8 mouse cellular contexts compared by ENCODE assay signal in genomic region chr12:117107143-117107616, GRCm38 (mm10).
DNase-seq lines count a peak whose midpoint lies in the region; ATAC-seq lines count a peak whose summit lies in the region.
"Had no signal": no experiment of that assay in that cellular context is flagged by ENCODE, and none has a peak within 500 bp of the region (broad histone marks: within the 10 kb centered on the region; RNA-seq: fewer than 3 reads in every experiment).

No protein-coding gene starts in this region.

- H3K4me1 ChIP-seq in forebrain, embryonic 14.5 days (ENCODE audit: control insufficient read depth, insufficient read depth, low read length): peaks cover 17% of the 10 kb centered on the region
- H3K4me1 ChIP-seq: megakaryocyte, embryonic 14.5 days had no signal

- 2% methylated on average over 16 of the region's 16 CpGs for WGBS in forebrain, embryonic 14.5 days

- no peak overlapping the region for H3K4me3 ChIP-seq in forebrain, embryonic 14.5 days (ENCODE audit: low read depth, low read length)
- H3K4me3 ChIP-seq: megakaryocyte, embryonic 14.5 days had no signal

- peak overlapping the region; percentile 34 for H3K4me2 ChIP-seq in forebrain, embryonic 14.5 days (ENCODE audit: low read length)

- H3K27me3 ChIP-seq in forebrain, embryonic 14.5 days (replicated peaks; ENCODE audit: control insufficient read depth, insufficient read depth, low read length): no peaks in the 10 kb centered on the region
- H3K27me3 ChIP-seq: megakaryocyte, embryonic 14.5 days had no signal

- no peak overlapping the region for H3K9ac ChIP-seq in forebrain, embryonic 14.5 days (ENCODE audit: low read length)

- peak overlapping the region; percentile 35 for H3K27ac ChIP-seq in forebrain, embryonic 14.5 days (ENCODE audit: low read depth, low read length)

- ATAC-seq in forebrain, embryonic 14.5 days: peak; percentile 93
- no peak for ATAC-seq in granulocyte monocyte progenitor cell, adult 5-6 weeks (replicated peaks; ENCODE audit: poor library complexity, severe bottlenecking)

- DNase-seq in adrenal gland, adult 8-10 months: peak; percentile 24
- peak; percentile 56 for DNase-seq in brain, embryonic 18.5 days (ENCODE audit: low read depth, low spot score)
- DNase-seq in forebrain, embryonic 14.5 days (ENCODE audit: low spot score): peak; percentile 88
- peak; percentile 56 to 72 for DNase-seq in layer of hippocampus, postnatal 36 days
- peak; percentile 86 for DNase-seq in mesoderm, embryonic 11.5 days (ENCODE audit: low read depth, low spot score)
- peak; percentile 31 for DNase-seq in telencephalon, adult 2 months (ENCODE audit: low read depth, low spot score)

- H3K9me3 ChIP-seq in forebrain, embryonic 14.5 days (replicated peaks; ENCODE audit: control insufficient read depth, low read length): no peaks in the 10 kb centered on the region
- H3K9me3 ChIP-seq: megakaryocyte, embryonic 14.5 days had no signal

- H3K36me3 ChIP-seq in forebrain, embryonic 14.5 days (ENCODE audit: control insufficient read depth, insufficient read depth, low read length): no peaks in the 10 kb centered on the region

Comparison
In these comparisons a context has a peak if more than half of its experiments do, and no peak if none do; other contexts are left out.
1. DNase-seq: peak in every context shown above with its lines; median percentile 88 in forebrain, embryonic 14.5 days; 86 in mesoderm, embryonic 11.5 days; 64 in layer of hippocampus, postnatal 36 days; 56 in brain, embryonic 18.5 days; 31 in telencephalon, adult 2 months; 24 in adrenal gland, adult 8-10 months.